Mouse (Mus musculus) CH12.LX (cell line): ENCODE measurements around the gene Atp6v0a4. TPM values are rescaled to one million over a fixed set of nuclear protein-coding genes. Genes with fewer than 3 reads are reported as not detected.

Experiments
- DNase-seq: peaks from one replicate; pipeline ENCODE4 v3.0.0-alpha.2; 2013; ENCODE audit errors: extremely low read depth
- H3K27ac ChIP-seq: 2 replicates; pipeline ENCODE4 v1.5.1; 2012; ENCODE audit warnings: low read depth, mild to moderate bottlenecking, control low read depth, moderate library complexity; ENCODE audit not compliant: insufficient read depth
- H3K27me3 ChIP-seq: replicated peaks from 2 replicates; pipeline ENCODE3; 2012; ENCODE audit warnings: inconsistent platforms
- H3K36me3 ChIP-seq, 2 experiments: replicated peaks in 1 of 2; 2 replicates each; pipeline versions ENCODE3 to v1.6.1; 2012; ENCODE audit warnings: inconsistent platforms in 1 of 2, low read length in 1 of 2, mild to moderate bottlenecking in 1 of 2, mixed read lengths in 1 of 2, moderate library complexity in 1 of 2; ENCODE audit not compliant: control insufficient read depth in 1 of 2, insufficient read depth in 1 of 2
- H3K4me1 ChIP-seq, 2 experiments: 2 replicates each; pipeline ENCODE4 v1.6.1; 2012; ENCODE audit warnings: inconsistent platforms in 1 of 2, moderate library complexity in 1 of 2; ENCODE audit not compliant: insufficient read depth in 2 of 2, control insufficient read depth in 1 of 2
- H3K4me2 ChIP-seq: 2 replicates; pipeline ENCODE4 v1.6.1; 2012; ENCODE audit warnings: low read depth, mild to moderate bottlenecking, control low read depth; ENCODE audit not compliant: poor library complexity, insufficient read depth, severe bottlenecking
- H3K4me3 ChIP-seq, 3 experiments: fragments of 150-350 bp in 1 of 3; sonication (generic) in 1 of 3; replicated peaks in 1 of 3; 2 replicates each; pipeline versions ENCODE3 to v1.5.1; 2011 to 2012; ENCODE audit warnings: low read depth in 2 of 3, low read length in 2 of 3, mild to moderate bottlenecking in 2 of 3, moderate library complexity in 2 of 3, control low read depth in 1 of 3, improper control_type of control experiment in 1 of 3, inconsistent platforms in 1 of 3, mixed read lengths in 1 of 3; ENCODE audit not compliant: poor library complexity in 1 of 3
- H3K79me2 ChIP-seq: replicated peaks from 2 replicates; pipeline ENCODE4 v1.6.1; 2012; ENCODE audit warnings: mild to moderate bottlenecking, moderate library complexity; ENCODE audit not compliant: control insufficient read depth, poor library complexity, insufficient read depth, severe bottlenecking; ENCODE audit errors: extremely low read depth
- H3K9ac ChIP-seq: 2 replicates; pipeline ENCODE4 v1.6.1; 2012; ENCODE audit warnings: low read depth, mild to moderate bottlenecking, control low read depth, moderate library complexity; ENCODE audit not compliant: insufficient read depth
- H3K9me3 ChIP-seq: replicated peaks from 2 replicates; pipeline ENCODE3; 2012; ENCODE audit warnings: low read length, inconsistent platforms, mixed read lengths
- CHD1 ChIP-seq: IDR thresholded peaks from 2 replicates; pipeline ENCODE4 v1.6.1; 2012; ENCODE audit warnings: low read depth, low read length, improper control_type of control experiment, inconsistent platforms
- CTCF ChIP-seq, 2 experiments: IDR thresholded peaks in 1 of 2; conservative IDR thresholded peaks in 1 of 2; 2 replicates each; pipeline ENCODE4 v1.5.1; 2011 to 2012; ENCODE audit warnings: low read depth in 2 of 2, low read length in 2 of 2, improper control_type of control experiment in 1 of 2, inconsistent platforms in 1 of 2, mild to moderate bottlenecking in 1 of 2, moderate library complexity in 1 of 2
- ETS1 ChIP-seq: conservative IDR thresholded peaks from 2 replicates; pipeline ENCODE4 v1.6.1; 2012; ENCODE audit warnings: low read depth, mild to moderate bottlenecking, inconsistent platforms, low read length, improper control_type of control experiment, moderate library complexity
- GABPA ChIP-seq: IDR thresholded peaks from 2 replicates; pipeline ENCODE4 v1.6.1; 2012; ENCODE audit warnings: low read depth, low read length, improper control_type of control experiment, inconsistent platforms; ENCODE audit not compliant: insufficient replicate concordance
- JUN ChIP-seq: IDR thresholded peaks from 2 replicates; pipeline ENCODE4 v1.6.1; 2011; ENCODE audit warnings: low read depth, mild to moderate bottlenecking, low read length, improper control_type of control experiment, moderate library complexity; ENCODE audit not compliant: insufficient read depth
- JUND ChIP-seq: conservative IDR thresholded peaks from 2 replicates; pipeline ENCODE4 v1.6.1; 2011; ENCODE audit warnings: low read depth, low read length, improper control_type of control experiment
- MAFK ChIP-seq: IDR thresholded peaks from 2 replicates; pipeline ENCODE4 v1.6.1; 2011; ENCODE audit warnings: low read length, improper control_type of control experiment; ENCODE audit not compliant: insufficient replicate concordance
- MAX ChIP-seq: IDR thresholded peaks from 2 replicates; pipeline ENCODE4 v1.6.1; 2011; ENCODE audit warnings: low read length, improper control_type of control experiment
- MAZ ChIP-seq: IDR thresholded peaks from 2 replicates; pipeline ENCODE4 v1.6.1; 2012; ENCODE audit warnings: low read depth, mild to moderate bottlenecking, inconsistent platforms, low read length, improper control_type of control experiment, moderate library complexity
- MEF2A ChIP-seq: IDR thresholded peaks from 2 replicates; pipeline ENCODE4 v1.6.1; 2014; ENCODE audit warnings: low read depth, mild to moderate bottlenecking, inconsistent platforms, low read length, improper control_type of control experiment, borderline replicate concordance
- PAX5 ChIP-seq: IDR thresholded peaks from 2 replicates; pipeline ENCODE4 v1.6.1; 2012; ENCODE audit warnings: low read length, inconsistent platforms, mixed read lengths
- POLR2AphosphoS2 ChIP-seq: IDR thresholded peaks from 2 replicates; pipeline ENCODE4 v1.6.1; 2011; ENCODE audit warnings: low read depth, low read length, improper control_type of control experiment
- RAD21 ChIP-seq: IDR thresholded peaks from 2 replicates; pipeline ENCODE4 v1.6.1; 2011; ENCODE audit warnings: low read depth, mild to moderate bottlenecking, low read length, improper control_type of control experiment, moderate library complexity
- SIN3A ChIP-seq: IDR thresholded peaks from 2 replicates; pipeline ENCODE4 v1.6.1; 2012; ENCODE audit warnings: low read length, improper control_type of control experiment, inconsistent platforms
- USF1 ChIP-seq: IDR thresholded peaks from 2 replicates; pipeline ENCODE4 v1.6.1; 2014; ENCODE audit warnings: low read depth, mild to moderate bottlenecking, inconsistent platforms, low read length, improper control_type of control experiment
- ZC3H11A ChIP-seq: IDR thresholded peaks from 2 replicates; pipeline ENCODE4 v1.6.1; 2012; ENCODE audit warnings: low read depth, mild to moderate bottlenecking, inconsistent platforms, low read length, improper control_type of control experiment
- ZMIZ1 ChIP-seq: IDR thresholded peaks from 2 replicates; pipeline ENCODE4 v1.6.1; 2012; ENCODE audit warnings: low read depth, mild to moderate bottlenecking, inconsistent platforms, low read length, improper control_type of control experiment
- ZNF384 ChIP-seq: IDR thresholded peaks from 2 replicates; pipeline ENCODE4 v1.6.1; 2012; ENCODE audit warnings: low read depth, low read length, improper control_type of control experiment, inconsistent platforms
- dilution Hi-C: fragments of 300-500 bp; cut with MboI; formaldehyde crosslinking; loops from 2 replicates; pipeline ENCODE4 v1.14.3; 2020; ENCODE audit warnings: low sequenced_read_pairs; ENCODE audit not compliant: extremely low pct_unique_long_range_greater_than_20kb, extremely low pct_ligation_motif_present
- in situ Hi-C: fragments of 300-500 bp; cut with MboI; formaldehyde crosslinking; loops from 3 replicates; pipeline ENCODE4 v1.14.3; 2019; ENCODE audit warnings: low sequenced_read_pairs, low pct_ligation_motif_present, low pct_unique_long_range_greater_than_20kb, mixed read lengths
- polyA plus RNA-seq: library from polyadenylated mRNA; unstranded; fragments of >175 nt; gene quantifications from 2 replicates; pipeline ENCODE4 v1.2.1, GENCODE M21; 2012; ENCODE audit warnings: low read depth; ENCODE audit not compliant: insufficient read length
- total RNA-seq, 2 experiments: library from RNA; depleted of rRNA; stranded (reverse); fragments of 300-350 nt in 1 of 2; fragments of >200 nt in 1 of 2; gene quantifications; 2 replicates each; pipeline ENCODE4 v1.2.3; 2012 to 2014

The Atp6v0a4 gene
- total and polyA plus RNA-seq, 3 experiments = not detected

DNA sequence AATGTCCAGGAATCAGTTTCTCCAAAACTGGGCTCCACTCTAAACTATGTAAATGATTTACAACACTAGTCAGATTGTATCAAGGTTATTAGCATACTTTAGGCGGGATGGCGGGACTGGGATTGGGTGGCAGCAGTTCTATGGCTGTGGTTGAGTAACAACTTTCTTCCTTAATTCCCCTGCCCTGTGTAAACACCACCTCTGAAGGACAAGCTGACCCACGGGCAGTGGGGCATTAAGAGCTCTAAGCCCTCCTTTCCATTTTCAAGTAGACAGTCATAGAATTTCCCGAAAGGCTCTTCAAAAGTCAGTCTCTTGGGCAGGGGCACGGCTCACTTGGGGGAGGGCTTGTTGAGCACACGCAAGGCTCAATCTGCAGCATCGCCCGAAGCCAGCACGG, 13.5 kb downstream of the Atp6v0a4 start:
- no peak overlapping the region for H3K4me2 ChIP-seq
- dilution Hi-C loops = no loop called here

GRCm38 (mm10) chr6:38109871-38110270, 14.5 kb downstream of the Atp6v0a4 start:
- H3K9ac ChIP-seq = no peak overlapping the region
- no peak for TF ChIP-seq MAFK
- TF ChIP-seq JUND = no peak
- TF ChIP-seq CHD1 = no peak
- no peak for TF ChIP-seq ZC3H11A
- TF ChIP-seq CTCF (conservative IDR thresholded peaks at IDR 0.05 in 1 of 2, IDR thresholded peaks at IDR 0.05 in 1 of 2; ENCODE audit: low read depth in 2 of 2, low read length in 2 of 2) = no peak
- no peak for TF ChIP-seq RAD21
- no peak for TF ChIP-seq MAX
- no peak for TF ChIP-seq JUN
- TF ChIP-seq GABPA = no peak
- no peak for TF ChIP-seq PAX5
- no peak for TF ChIP-seq USF1
- no peak for TF ChIP-seq MAZ
- TF ChIP-seq SIN3A = no peak
- no peak for TF ChIP-seq ZMIZ1
- TF ChIP-seq ETS1 = no peak
- TF ChIP-seq MEF2A = no peak
- no peak for TF ChIP-seq ZNF384
- TF ChIP-seq POLR2AphosphoS2 = no peak
- H3K4me2 ChIP-seq = no peak overlapping the region
- no peaks in the 10 kb centered on the region for H3K4me1 ChIP-seq
- dilution Hi-C loops = no loop called here
- no peaks in the 10 kb centered on the region for H3K79me2 ChIP-seq
- H3K9me3 ChIP-seq = no peaks in the 10 kb centered on the region
- no peaks in the 10 kb centered on the region for H3K27me3 ChIP-seq
- H3K27ac ChIP-seq = no peak overlapping the region
- in situ Hi-C loops = no loop called here
- DNase-seq = no peak
- no peak overlapping the region for H3K4me3 ChIP-seq
- no peaks in the 10 kb centered on the region for H3K36me3 ChIP-seq

More for the DNA sequence above, 13.5 kb downstream of the Atp6v0a4 start:
- no peaks in the 10 kb centered on the region for H3K4me1 ChIP-seq
- no peak for DNase-seq
- no peaks in the 10 kb centered on the region for H3K79me2 ChIP-seq
- no peak overlapping the region for H3K27ac ChIP-seq
- in situ Hi-C loops = no loop called here
- no peak for TF ChIP-seq CHD1
- no peaks in the 10 kb centered on the region for H3K36me3 ChIP-seq
- H3K9ac ChIP-seq = no peak overlapping the region
- no peaks in the 10 kb centered on the region for H3K27me3 ChIP-seq
- no peaks in the 10 kb centered on the region for H3K9me3 ChIP-seq
- H3K4me3 ChIP-seq = no peak overlapping the region
